Mouse (Mus musculus) lung, embryonic 15.5 days (tissue): ENCODE results near the gene Trip12. TPM values are rescaled to one million over a fixed set of nuclear protein-coding genes. Genes with fewer than 3 reads are reported as not detected.

Source experiments
- ATAC-seq: fragments of 200-750 bp; cut with Nextera tagmentation; 2 replicates; pipeline ENCODE4 v1.8.0; 2017; ENCODE audit warnings: moderate number of reproducible peaks, borderline replicate concordance; ENCODE audit not compliant: low FRiP score, low TSS enrichment; ENCODE audit errors: extremely low read depth
- H3K27ac ChIP-seq: fragments of 300-500 bp; sonication (generic); 2 replicates; pipeline ENCODE4 v1.5.1; 2015; ENCODE audit warnings: moderate library complexity, mild to moderate bottlenecking, inconsistent platforms
- H3K27me3 ChIP-seq: fragments of 300-500 bp; sonication (generic); 2 replicates; pipeline ENCODE4 v1.6.1; 2015; ENCODE audit warnings: inconsistent platforms
- H3K36me3 ChIP-seq: fragments of 300-500 bp; sonication (generic); 2 replicates; pipeline ENCODE4 v1.6.1; 2015; ENCODE audit warnings: inconsistent platforms
- H3K4me1 ChIP-seq: fragments of 300-500 bp; sonication (generic); 2 replicates; pipeline ENCODE4 v1.6.1; 2015; ENCODE audit warnings: inconsistent platforms
- H3K4me2 ChIP-seq: fragments of 300-500 bp; sonication (generic); 2 replicates; pipeline ENCODE4 v1.6.1; 2015; ENCODE audit warnings: inconsistent platforms, mild to moderate bottlenecking, moderate library complexity
- H3K4me3 ChIP-seq: fragments of 300-500 bp; sonication (generic); 2 replicates; pipeline ENCODE4 v1.5.1; 2015; ENCODE audit warnings: mild to moderate bottlenecking, inconsistent platforms
- H3K9ac ChIP-seq: fragments of 300-500 bp; sonication (generic); 2 replicates; pipeline ENCODE4 v1.6.1; 2015; ENCODE audit warnings: inconsistent platforms
- H3K9me3 ChIP-seq: fragments of 300-500 bp; sonication (generic); 2 replicates; pipeline ENCODE4 v1.6.1; 2016; ENCODE audit warnings: inconsistent platforms
- WGBS: fragments of 180-500 bp; shearing (Covaris S2); methylation state at CpG from one replicate; pipeline ENCODE4 v1.1.7; 2015; 5-methylcytosine and 5-hydroxymethylcytosine counted together
- polyA plus RNA-seq: library from polyadenylated mRNA; unstranded; fragments of >200 nt; fragmentation: Nextera tagmentation; extraction: Ambion mirVana; gene quantifications from 2 replicates; pipeline ENCODE4 v1.2.1, GENCODE M21; 2015

Gene Trip12
- polyA plus RNA-seq, 1 experiment from 2014 or later = 56.0 TPM

GRCm38 (mm10) chr1:84855756-84856155, 15.4 kb upstream of the Trip12 start:
- no peak overlapping the region for H3K4me3 ChIP-seq
- no peak overlapping the region for H3K9ac ChIP-seq
- WGBS = 58% methylated on average over 2 of the region's 2 CpGs
- ATAC-seq = no peak
- H3K36me3 ChIP-seq = no peaks in the 10 kb centered on the region
- no peaks in the 10 kb centered on the region for H3K9me3 ChIP-seq
- no peaks in the 10 kb centered on the region for H3K27me3 ChIP-seq
- no peak overlapping the region for H3K27ac ChIP-seq
- no peak overlapping the region for H3K4me2 ChIP-seq
- no peaks in the 10 kb centered on the region for H3K4me1 ChIP-seq

- 73% methylated on average over 2 of the region's 2 CpGs for WGBS
- Histone ChIP-seq H3K9me3 (no peaks in the 10 kb centered on the region), H3K4me1 (no peaks in the 10 kb centered on the region), H3K27me3 (no peaks in the 10 kb centered on the region), H3K9ac (no peak overlapping the region), H3K4me2 (no peak overlapping the region), H3K27ac (no peak overlapping the region), H3K4me3 (no peak overlapping the region), H3K36me3 (no peaks in the 10 kb centered on the region)
- ATAC-seq = no peak
Observed at GRCm38 (mm10) chr1:84854966-84855365, 14.7 kb upstream of the Trip12 start.

DNA sequence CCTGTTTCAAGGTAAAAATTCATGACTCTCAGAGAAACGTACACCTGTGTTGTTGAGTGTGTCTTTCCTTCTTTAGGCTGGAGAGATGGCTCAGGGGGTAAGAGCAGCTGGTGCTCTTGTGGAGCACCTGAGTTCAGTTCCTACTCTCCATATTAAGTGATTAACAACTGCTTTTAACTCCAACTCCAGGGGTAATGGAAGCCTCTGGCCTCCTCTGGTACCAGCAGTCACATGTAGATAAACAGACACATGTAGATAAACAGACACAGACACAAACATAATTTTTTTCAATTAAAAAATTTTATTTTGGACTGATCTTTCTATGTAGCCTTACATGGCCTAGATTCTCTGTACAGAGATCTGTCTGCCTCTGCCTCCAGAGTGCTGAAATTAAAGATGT, 13.4 kb upstream of the Trip12 start:
- H3K27ac ChIP-seq = no peak overlapping the region
- H3K9ac ChIP-seq = no peak overlapping the region
- H3K4me3 ChIP-seq = no peak overlapping the region
- no peak overlapping the region for H3K4me2 ChIP-seq
- no peaks in the 10 kb centered on the region for H3K27me3 ChIP-seq
- no peaks in the 10 kb centered on the region for H3K9me3 ChIP-seq
- H3K36me3 ChIP-seq = no peaks in the 10 kb centered on the region
- no peaks in the 10 kb centered on the region for H3K4me1 ChIP-seq
- WGBS = 80% methylated on average over 1 of the region's 1 CpGs
- no peak for ATAC-seq

DNA sequence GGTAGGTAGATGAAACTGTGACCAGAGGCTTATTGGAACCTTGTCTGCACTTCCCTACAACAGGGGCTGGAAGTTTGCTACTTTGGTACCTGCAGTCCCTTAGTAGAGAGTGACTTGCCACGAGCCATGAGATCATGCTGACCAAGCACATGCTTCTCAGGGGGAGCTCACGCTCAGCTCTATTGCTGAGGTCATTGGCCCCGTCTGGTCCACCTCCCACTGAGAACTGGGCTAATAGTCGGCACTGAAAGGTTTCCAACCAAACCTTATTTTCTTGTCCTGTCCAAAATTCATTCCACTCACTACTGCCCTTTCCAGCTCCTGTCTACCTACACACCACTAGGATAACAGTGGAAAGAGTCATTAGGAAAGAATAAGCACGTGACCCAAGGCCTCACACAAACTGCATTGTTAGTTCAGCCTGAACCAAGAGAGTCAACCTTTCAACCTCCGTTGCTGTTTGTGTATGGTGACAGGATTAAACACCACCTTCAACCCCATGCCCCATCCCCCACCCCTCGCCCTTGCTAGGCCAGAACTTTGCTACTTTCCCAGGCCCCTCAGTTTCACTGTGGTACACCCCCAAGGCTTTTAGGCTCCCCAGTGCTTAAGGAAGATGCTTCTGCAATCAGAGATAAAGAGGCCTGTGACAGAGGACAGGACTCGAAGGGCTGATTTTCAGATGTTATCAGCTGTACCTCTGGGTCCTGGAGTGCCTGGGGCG, 11.4 kb upstream of the Trip12 start:
- no peak overlapping the region for H3K27ac ChIP-seq
- no peaks in the 10 kb centered on the region for H3K4me1 ChIP-seq
- no peak overlapping the region for H3K9ac ChIP-seq
- no peaks in the 10 kb centered on the region for H3K36me3 ChIP-seq
- ATAC-seq = no peak
- no peaks in the 10 kb centered on the region for H3K9me3 ChIP-seq
- no peaks in the 10 kb centered on the region for H3K27me3 ChIP-seq
- H3K4me3 ChIP-seq = no peak overlapping the region
- H3K4me2 ChIP-seq = no peak overlapping the region
- WGBS = 25% methylated on average over 9 of the region's 9 CpGs

DNA sequence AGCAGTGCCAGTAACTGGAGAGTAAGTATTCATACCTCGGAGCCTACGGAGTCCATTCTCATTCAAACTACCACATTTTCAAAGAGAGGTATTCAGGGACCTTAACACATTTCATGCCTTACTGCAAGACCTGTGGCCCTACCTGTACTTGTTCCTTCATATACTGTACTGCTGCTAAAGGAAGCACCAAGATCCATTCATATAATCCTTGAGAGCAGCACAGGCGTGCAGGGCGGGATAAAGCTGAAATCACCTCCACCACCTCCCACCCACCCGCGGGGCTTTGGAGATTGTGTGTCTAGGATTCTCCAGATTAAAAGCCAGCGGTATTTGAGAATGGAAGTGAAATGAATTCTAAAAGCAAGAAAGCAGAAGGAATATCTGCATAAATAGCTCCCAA, 10.2 kb upstream of the Trip12 start:
- WGBS = 93% methylated on average over 7 of the region's 7 CpGs
- H3K27me3 ChIP-seq = no peaks in the 10 kb centered on the region
- H3K27ac ChIP-seq = no peak overlapping the region
- no peak overlapping the region for H3K4me3 ChIP-seq
- H3K4me1 ChIP-seq = no peaks in the 10 kb centered on the region
- H3K9ac ChIP-seq = no peak overlapping the region
- no peak for ATAC-seq
- H3K9me3 ChIP-seq = no peaks in the 10 kb centered on the region
- H3K36me3 ChIP-seq = no peaks in the 10 kb centered on the region
- H3K4me2 ChIP-seq = no peak overlapping the region

GRCm38 (mm10) chr1:84849804-84850203, 9.5 kb upstream of the Trip12 start:
- no peak for ATAC-seq
- H3K36me3 ChIP-seq = no peaks in the 10 kb centered on the region
- H3K9ac ChIP-seq = no peak overlapping the region
- WGBS = 89% methylated on average over 7 of the region's 7 CpGs
- no peak overlapping the region for H3K4me2 ChIP-seq
- no peaks in the 10 kb centered on the region for H3K27me3 ChIP-seq
- no peaks in the 10 kb centered on the region for H3K9me3 ChIP-seq
- no peaks in the 10 kb centered on the region for H3K4me1 ChIP-seq
- H3K4me3 ChIP-seq = no peak overlapping the region
- no peak overlapping the region for H3K27ac ChIP-seq

DNA sequence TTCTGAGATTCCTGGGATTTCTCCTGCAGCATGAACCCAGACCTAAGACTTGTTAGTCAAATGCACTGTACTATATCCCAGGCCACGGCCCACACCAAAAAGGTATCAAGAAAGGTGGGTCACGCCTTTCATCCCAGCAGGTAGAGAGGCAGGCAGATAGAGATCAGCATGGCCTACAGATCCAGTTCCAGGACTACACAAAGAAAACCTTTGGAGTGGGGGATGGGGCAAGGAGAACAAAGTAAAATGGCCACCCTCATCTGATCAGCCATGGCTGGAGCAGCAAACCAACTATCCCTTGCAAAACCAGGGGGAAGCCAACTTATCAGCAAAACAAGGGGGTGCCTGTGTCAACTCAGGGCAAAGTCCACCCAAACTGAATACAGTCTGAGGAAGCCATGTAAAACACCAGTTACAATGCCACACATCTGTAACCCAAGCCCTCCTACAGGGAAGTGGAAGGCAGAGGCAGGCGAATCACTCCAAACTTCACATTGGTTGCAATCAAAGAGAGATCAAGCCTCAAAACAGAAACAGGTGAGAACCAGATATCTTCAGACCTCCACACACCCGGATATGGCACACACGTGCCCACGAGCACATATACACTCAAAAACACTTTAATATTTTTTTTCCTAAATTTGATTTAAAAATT, 8.6 kb upstream of the Trip12 start:
- Histone ChIP-seq H3K36me3 (no peaks in the 10 kb centered on the region; the same call in 1 of the 2 replicates), H3K4me3 (no peak overlapping the region), H3K4me2 (no peak overlapping the region), H3K9ac (no peak overlapping the region), H3K4me1 (no peaks in the 10 kb centered on the region), H3K27me3 (no peaks in the 10 kb centered on the region), H3K9me3 (no peaks in the 10 kb centered on the region), H3K27ac (no peak overlapping the region)
- ATAC-seq = no peak
- 92% methylated on average over 6 of the region's 6 CpGs for WGBS

DNA sequence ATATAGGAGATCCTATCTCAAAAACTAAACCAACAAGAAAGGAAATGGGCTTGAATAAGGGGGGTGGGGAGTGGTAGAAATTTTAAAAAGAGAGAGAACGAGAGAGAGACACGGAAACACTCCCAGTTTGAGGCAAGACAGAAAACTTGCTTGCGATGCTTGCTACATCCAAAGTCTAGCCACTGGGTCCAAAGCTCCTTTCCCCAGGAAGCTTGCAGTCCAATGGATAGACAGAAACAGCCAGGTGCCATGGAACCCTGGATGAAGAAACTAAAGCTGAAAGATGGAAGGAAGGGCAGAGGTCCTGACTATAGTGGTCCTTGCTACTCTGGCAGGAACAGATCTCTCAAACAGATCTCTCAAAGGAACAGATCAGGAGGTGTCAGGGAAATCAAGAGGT, 8.0 kb upstream of the Trip12 start:
- no peaks in the 10 kb centered on the region for H3K9me3 ChIP-seq
- H3K36me3 ChIP-seq = no peaks in the 10 kb centered on the region; the same call in 1 of the 2 replicates
- H3K9ac ChIP-seq = no peak overlapping the region
- 90% methylated on average over 3 of the region's 3 CpGs for WGBS
- H3K27me3 ChIP-seq = no peaks in the 10 kb centered on the region
- H3K4me3 ChIP-seq = no peak overlapping the region
- no peak overlapping the region for H3K4me2 ChIP-seq
- H3K27ac ChIP-seq = no peak overlapping the region
- no peaks in the 10 kb centered on the region for H3K4me1 ChIP-seq
- ATAC-seq = no peak

DNA sequence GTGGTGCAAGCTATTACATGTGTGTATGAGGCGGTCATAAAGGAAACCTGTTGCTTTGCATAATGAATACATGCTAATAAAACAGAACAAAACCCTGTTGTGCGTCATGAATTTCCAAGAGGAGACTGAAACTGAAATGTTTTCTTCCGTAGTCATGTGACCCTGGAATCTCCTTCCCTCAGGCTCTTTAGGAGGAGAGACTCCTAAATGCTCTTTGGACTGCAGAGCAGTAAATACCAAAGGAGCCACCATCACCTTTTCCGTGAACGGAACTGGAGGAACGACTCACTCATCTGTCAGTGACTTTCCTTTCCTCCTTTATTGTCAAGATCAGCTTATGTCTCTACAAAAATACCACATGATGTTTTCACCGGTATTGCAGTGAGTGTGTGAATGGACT, 7.4 kb upstream of the Trip12 start:
- Histone ChIP-seq H3K27me3 (no peaks in the 10 kb centered on the region), H3K9ac (no peak overlapping the region), H3K4me2 (no peak overlapping the region), H3K4me3 (no peak overlapping the region), H3K9me3 (no peaks in the 10 kb centered on the region), H3K27ac (no peak overlapping the region), H3K4me1 (no peaks in the 10 kb centered on the region), H3K36me3 (no peaks in the 10 kb centered on the region; the same call in 1 of the 2 replicates)
- no peak for ATAC-seq
- 88% methylated on average over 7 of the region's 7 CpGs for WGBS

- no peaks in the 10 kb centered on the region; the same call in 1 of the 2 replicates for H3K36me3 ChIP-seq
- H3K4me3 ChIP-seq = no peak overlapping the region
- no peak overlapping the region for H3K27ac ChIP-seq
- 85% methylated on average over 2 of the region's 2 CpGs for WGBS
- 0 out of 2 replicates have a peak, but pooled peaks cover 7% of the 10 kb centered on the region for H3K4me1 ChIP-seq
- no peak for ATAC-seq
- no peak overlapping the region for H3K9ac ChIP-seq
- H3K27me3 ChIP-seq = no peaks in the 10 kb centered on the region
- no peaks in the 10 kb centered on the region for H3K9me3 ChIP-seq
- H3K4me2 ChIP-seq = no peak overlapping the region
Observed at GRCm38 (mm10) chr1:84843366-84843765, 3.0 kb upstream of the Trip12 start.

- no peaks in the 10 kb centered on the region for H3K9me3 ChIP-seq
- H3K27ac ChIP-seq = no peak overlapping the region
- H3K27me3 ChIP-seq = no peaks in the 10 kb centered on the region
- ATAC-seq = no peak
- H3K4me2 ChIP-seq = peak overlapping the region; percentile 74
- WGBS = 63% methylated on average over 3 of the region's 3 CpGs
- H3K9ac ChIP-seq = no peak overlapping the region
- 0 out of 2 replicates have a peak, but pooled peaks cover 16% of the 10 kb centered on the region for H3K4me1 ChIP-seq
- H3K4me3 ChIP-seq = peak overlapping the region; percentile 99
- H3K36me3 ChIP-seq = no peaks in the 10 kb centered on the region; the same call in 1 of the 2 replicates
Observed at GRCm38 (mm10) chr1:84841061-84841460, 745 bp upstream of the Trip12 start.

DNA sequence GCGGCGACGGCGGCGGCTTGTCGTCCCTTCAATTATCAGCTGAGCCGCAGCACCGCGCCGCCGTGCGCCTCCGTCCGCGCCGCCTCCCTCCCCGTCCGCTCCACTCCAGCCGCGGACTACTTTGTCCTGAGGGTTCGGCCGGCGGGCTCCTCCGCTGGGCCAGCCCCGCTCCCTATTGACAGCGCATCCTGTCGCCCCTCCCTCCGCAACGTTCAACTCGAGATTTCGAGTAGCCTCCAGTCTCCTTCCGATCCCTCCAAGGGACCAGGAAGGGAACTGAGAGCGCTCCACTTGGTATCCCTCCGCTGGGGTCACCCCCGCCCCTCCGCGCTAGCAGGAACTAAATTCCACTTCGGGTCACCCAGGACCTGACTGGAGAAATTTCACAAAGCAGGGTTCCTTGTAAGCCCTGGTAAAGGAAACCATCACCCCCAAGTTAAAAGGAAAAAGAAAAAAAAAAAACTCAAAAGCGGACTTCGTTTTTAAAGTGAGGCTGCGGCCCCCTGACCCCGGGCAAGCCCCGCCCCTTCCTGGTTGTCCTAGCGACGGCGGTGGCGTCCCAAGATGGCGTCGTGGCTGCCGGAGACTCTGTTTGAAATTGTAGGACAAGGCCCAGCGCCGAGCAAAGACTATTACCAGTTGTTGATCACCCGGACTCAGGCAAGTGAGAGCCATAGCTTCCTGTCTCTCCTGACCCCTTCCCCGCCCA, 853 bp downstream of the Trip12 start, which contains the start of gene Fbxo36:
Gene Fbxo36, plus strand, starts transcription at position 533 of the 709 bp plus-strand sequence.
- 0 out of 2 replicates have a peak, but pooled peaks cover 16% of the 10 kb centered on the region for H3K4me1 ChIP-seq
- peak; percentile 89 for ATAC-seq
- H3K9me3 ChIP-seq = no peaks in the 10 kb centered on the region
- H3K4me3 ChIP-seq = peak within 1 kb of the TSS; percentile 99
- no peaks in the 10 kb centered on the region for H3K27me3 ChIP-seq
- no peaks in the 10 kb centered on the region; the same call in 1 of the 2 replicates for H3K36me3 ChIP-seq
- peak within 1 kb of the TSS; percentile 74 for H3K4me2 ChIP-seq
- peak within 1 kb of the TSS; percentile 98 for H3K27ac ChIP-seq
- WGBS = under 1% methylated on average over 54 of the region's 54 CpGs
- H3K9ac ChIP-seq = peak within 1 kb of the TSS; percentile 99
